Mouse (Mus musculus): ENCODE measurements around the gene Rundc1.
"Not testable (repeated sequence)": the region's sequence is repeated elsewhere in the genome, so short reads cannot be mapped to it uniquely, and the experiment has no call there.

Gene Rundc1

GRCm38 (mm10) chr11:101442760-101443159 is 17.9 kb downstream of the Rundc1 start:
- no peak for DNase-seq (ENCODE audit: low spot score)

GRCm38 (mm10) chr11:101446319-101446718 is 21.4 kb downstream of the Rundc1 start:
- no peak for DNase-seq (ENCODE audit: low spot score)

- not testable (repeated sequence) for DNase-seq (ENCODE audit: low spot score)
Measured at GRCm38 (mm10) chr11:101446860-101447259, 22.0 kb downstream of the Rundc1 start.

GRCm38 (mm10) chr11:101447786-101448185 is 22.9 kb downstream of the Rundc1 start:
- DNase-seq (ENCODE audit: low spot score) = no peak

- peak; percentile 69 for DNase-seq (ENCODE audit: low spot score)
Measured at GRCm38 (mm10) chr11:101448274-101448746, 23.4 kb downstream of the Rundc1 start, which contains the start of gene Ifi35. Gene Ifi35, plus strand, starts transcription at chr11:101448407.

GRCm38 (mm10) chr11:101448899-101449298 is 24.0 kb downstream of the Rundc1 start:
- DNase-seq (ENCODE audit: low spot score) = no peak

GRCm38 (mm10) chr11:101449596-101449995 is 24.7 kb downstream of the Rundc1 start:
- not testable (repeated sequence) for DNase-seq (ENCODE audit: low spot score)

GRCm38 (mm10) chr11:101450394-101450793 is 25.5 kb downstream of the Rundc1 start:
- no peak for DNase-seq (ENCODE audit: low spot score)

GRCm38 (mm10) chr11:101451536-101451935 is 26.7 kb downstream of the Rundc1 start:
- DNase-seq (ENCODE audit: low spot score) = no peak

- DNase-seq (ENCODE audit: low spot score) = no peak
Measured at GRCm38 (mm10) chr11:101452093-101452774, 27.3 kb downstream of the Rundc1 start.

GRCm38 (mm10) chr11:101454702-101455101 is 29.8 kb downstream of the Rundc1 start:
- no peak for DNase-seq (ENCODE audit: low spot score)

GRCm38 (mm10) chr11:101455627-101456026 is 30.7 kb downstream of the Rundc1 start:
- DNase-seq (ENCODE audit: low spot score) = no peak

- DNase-seq (ENCODE audit: low spot score) = no peak
Measured at GRCm38 (mm10) chr11:101457631-101458030, 32.7 kb downstream of the Rundc1 start.

GRCm38 (mm10) chr11:101458217-101458616 is 33.3 kb downstream of the Rundc1 start:
- DNase-seq (ENCODE audit: low spot score) = no peak

GRCm38 (mm10) chr11:101459716-101460115 is 34.8 kb downstream of the Rundc1 start:
- no peak for DNase-seq (ENCODE audit: low spot score)

GRCm38 (mm10) chr11:101460321-101460720 is 35.4 kb downstream of the Rundc1 start:
- no peak for DNase-seq (ENCODE audit: low spot score)

- DNase-seq (ENCODE audit: low spot score) = no peak
Measured at GRCm38 (mm10) chr11:101462141-101462540, 37.3 kb downstream of the Rundc1 start.

GRCm38 (mm10) chr11:101462583-101463440 is 37.9 kb downstream of the Rundc1 start:
- DNase-seq (ENCODE audit: low spot score) = no peak

GRCm38 (mm10) chr11:101464211-101465100 is 39.6 kb downstream of the Rundc1 start, which contains the start of gene Rnd2:
Gene Rnd2, plus strand, starts transcription at chr11:101464999.
- no peak for DNase-seq (ENCODE audit: low spot score)

GRCm38 (mm10) chr11:101465101-101465868 is 40.4 kb downstream of the Rundc1 start:
- DNase-seq (ENCODE audit: low spot score) = peak; percentile 66

Measured in ovary, postnatal 36 days (tissue).